ENCODE assay signal across 25 mouse cellular contexts in the genomic region with DNA sequence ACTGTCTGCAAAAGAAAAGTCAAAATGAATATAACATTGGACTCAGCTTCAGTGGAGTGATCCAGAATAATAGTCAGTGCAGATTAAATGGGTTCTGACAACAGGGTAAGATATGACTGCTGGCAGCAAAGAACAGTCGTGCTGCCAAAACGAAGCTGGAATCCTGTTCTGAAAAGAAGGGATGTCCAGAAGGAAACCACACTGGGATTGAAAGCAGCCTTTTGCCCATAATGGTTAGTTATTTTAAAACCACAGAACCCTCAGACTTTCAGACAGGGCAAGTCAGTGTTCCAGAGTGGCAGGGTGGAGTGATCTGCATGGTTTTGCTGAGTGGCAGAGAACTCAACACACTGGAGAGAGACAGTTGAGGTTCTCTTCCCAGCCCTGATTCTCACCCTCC.
DNase-seq lines count a peak whose midpoint lies in the region; ATAC-seq and TF ChIP-seq lines count a peak whose summit lies in the region.
"Had no signal": no experiment of that assay in that cellular context is flagged by ENCODE, and none has a peak within 500 bp of the region (broad histone marks: within the 10 kb centered on the region; RNA-seq: fewer than 3 reads in every experiment).

No protein-coding gene starts in this region.

- H3K4me2 ChIP-seq in hindbrain, postnatal 0 days (ENCODE audit: low read depth, low read length): no peak overlapping the region
- H3K4me2 ChIP-seq: forebrain, embryonic 13.5 days; hindbrain, embryonic 15.5 days; intestine, embryonic 15.5 days; limb, embryonic 13.5 days; liver, embryonic 13.5 days; neural tube, embryonic 13.5 days had no signal

- H3K9me3 ChIP-seq in hindbrain, postnatal 0 days (ENCODE audit: low read length): no peaks in the 10 kb centered on the region
- H3K9me3 ChIP-seq in hindbrain, embryonic 10.5 days: no peaks in the 10 kb centered on the region
- H3K9me3 ChIP-seq: forebrain, embryonic 13.5 days; heart, embryonic 10.5 days; hindbrain, embryonic 15.5 days; intestine, embryonic 15.5 days; limb, embryonic 13.5 days; liver, embryonic 13.5 days; neural tube, embryonic 13.5 days had no signal

- no peak overlapping the region for H3K4me3 ChIP-seq in hindbrain, postnatal 0 days (ENCODE audit: low read length)
- no peak overlapping the region for H3K4me3 ChIP-seq in hindbrain, embryonic 10.5 days
- H3K4me3 ChIP-seq: forebrain, embryonic 13.5 days; heart, embryonic 10.5 days; hindbrain, embryonic 15.5 days; intestine, embryonic 15.5 days; limb, embryonic 13.5 days; liver, embryonic 13.5 days; myocyte; neural tube, embryonic 13.5 days had no signal

- WGBS in hindbrain, postnatal 0 days: 51% methylated on average over 2 of the region's 2 CpGs
- 79% methylated on average over 2 of the region's 2 CpGs for WGBS in hindbrain, embryonic 10.5 days

- intact Hi-C loops in gastrocnemius, postnatal 14 days (cut with DNase I; ENCODE audit: low total_unique reads): no loop called here

- H3K36me3 ChIP-seq in hindbrain, postnatal 0 days (ENCODE audit: insufficient read depth, low read length): no peaks in the 10 kb centered on the region
- no peaks in the 10 kb centered on the region for H3K36me3 ChIP-seq in hindbrain, embryonic 10.5 days
- H3K36me3 ChIP-seq: heart, embryonic 10.5 days; hindbrain, embryonic 15.5 days; intestine, embryonic 15.5 days; limb, embryonic 13.5 days; liver, embryonic 13.5 days; neural tube, embryonic 13.5 days had no signal

- no peak overlapping the region for H3K27ac ChIP-seq in hindbrain, postnatal 0 days
- no peak overlapping the region for H3K27ac ChIP-seq in hindbrain, embryonic 10.5 days
- H3K27ac ChIP-seq: forebrain, embryonic 13.5 days; heart, embryonic 10.5 days; hindbrain, embryonic 15.5 days; intestine, embryonic 15.5 days; limb, embryonic 13.5 days; liver, embryonic 13.5 days; neural tube, embryonic 13.5 days; stomach, postnatal 0 days had no signal

- DNase-seq in cerebellum, postnatal 10 days: peak; percentile 62 to 73
- DNase-seq in cerebellum, postnatal 4 days (ENCODE audit: low spot score in 2 of 2): no peak
- peak; percentile 13 for DNase-seq in hindbrain, postnatal 0 days (ENCODE audit: low spot score)
- DNase-seq in hindbrain, embryonic 10.5 days (ENCODE audit: low spot score): no peak
- DNase-seq in brain, adult 2 months (ENCODE audit: low read depth, low spot score): peak; percentile 14
- peak; percentile 19 for DNase-seq in gastrocnemius, postnatal 14 days
- DNase-seq in layer of hippocampus, adult 9-11 months: no peak
- DNase-seq in right cerebral cortex, adult 18-20 months: no peak
- DNase-seq: adrenal gland, postnatal 14 days; heart, postnatal 4 days; kidney, adult 8-10 months; kidney, postnatal 10 days; liver, embryonic 13.5 days; lung, postnatal 4 days; midbrain, embryonic 14.5 days; retina, postnatal 1 day; thymus, adult 2 months had no signal

- H3K9ac ChIP-seq in hindbrain, postnatal 0 days (replicated peaks; ENCODE audit: low read length): no peak overlapping the region
- H3K9ac ChIP-seq: forebrain, embryonic 13.5 days; hindbrain, embryonic 15.5 days; intestine, embryonic 15.5 days; limb, embryonic 13.5 days; liver, embryonic 13.5 days; neural tube, embryonic 13.5 days had no signal

- H3K4me1 ChIP-seq in hindbrain, postnatal 0 days (ENCODE audit: insufficient read depth, low read length): no peaks in the 10 kb centered on the region
- H3K4me1 ChIP-seq in hindbrain, embryonic 10.5 days (replicated peaks): no peaks in the 10 kb centered on the region
- H3K4me1 ChIP-seq: forebrain, embryonic 13.5 days; heart, embryonic 10.5 days; hindbrain, embryonic 15.5 days; intestine, embryonic 15.5 days; limb, embryonic 13.5 days; liver, embryonic 13.5 days; neural tube, embryonic 13.5 days had no signal

- TF ChIP-seq CTCF in hindbrain, postnatal 0 days (IDR thresholded peaks at IDR 0.05; ENCODE audit: low read depth): no peak

- ATAC-seq in hindbrain, postnatal 0 days: no peak
- ATAC-seq: forebrain, embryonic 13.5 days; intestine, embryonic 15.5 days had no signal

- H3K27me3 ChIP-seq in hindbrain, postnatal 0 days (ENCODE audit: insufficient read depth, low read length): no peaks in the 10 kb centered on the region
- H3K27me3 ChIP-seq in hindbrain, embryonic 10.5 days (ENCODE audit: insufficient read depth, poor library complexity, severe bottlenecking): no peaks in the 10 kb centered on the region
- H3K27me3 ChIP-seq: forebrain, embryonic 13.5 days; hindbrain, embryonic 15.5 days; intestine, embryonic 15.5 days; limb, embryonic 13.5 days; liver, embryonic 13.5 days; neural tube, embryonic 13.5 days had no signal

Comparison
In these comparisons a context has a peak if more than half of its experiments do, and no peak if none do; other contexts are left out.
1. DNase-seq: peak in cerebellum, postnatal 10 days (2 of 2), hindbrain, postnatal 0 days (single experiment), brain, adult 2 months (single experiment) and gastrocnemius, postnatal 14 days (single experiment); none in cerebellum, postnatal 4 days (0 of 2), hindbrain, embryonic 10.5 days (single experiment), layer of hippocampus, adult 9-11 months (single experiment) and right cerebral cortex, adult 18-20 months (single experiment).